Mouse (Mus musculus): ENCODE data around the gene Gabrb2. TPM values are rescaled to one million over a fixed set of nuclear protein-coding genes. Genes with fewer than 3 reads are reported as not detected.
A peak's percentile ranks its signal among the peaks of the same experiment; 100 is the strongest.

Gabrb2 gene
- polyA plus RNA-seq, 1 experiment from 2014 or later = 12.9 TPM

GRCm38 (mm10) chr11:42431495-42431894 is 11.9 kb downstream of the Gabrb2 start:
- Histone ChIP-seq H3K27ac (ENCODE audit: low read depth, low read length) (no peak overlapping the region), H3K36me3 (ENCODE audit: control insufficient read depth, insufficient read depth, low read length) (no peaks in the 10 kb centered on the region), H3K4me2 (ENCODE audit: low read length) (no peak overlapping the region), H3K9ac (ENCODE audit: low read length) (no peak overlapping the region), H3K4me3 (ENCODE audit: low read depth, low read length) (no peak overlapping the region), H3K4me1 (ENCODE audit: control insufficient read depth, insufficient read depth, low read length) (no peaks in the 10 kb centered on the region), H3K27me3 (replicated peaks; ENCODE audit: control insufficient read depth, insufficient read depth, low read length) (no peaks in the 10 kb centered on the region), H3K9me3 (replicated peaks; ENCODE audit: control insufficient read depth, low read length) (no peaks in the 10 kb centered on the region)
- ATAC-seq = no peak
- DNase-seq (ENCODE audit: low spot score) = no peak

DNA sequence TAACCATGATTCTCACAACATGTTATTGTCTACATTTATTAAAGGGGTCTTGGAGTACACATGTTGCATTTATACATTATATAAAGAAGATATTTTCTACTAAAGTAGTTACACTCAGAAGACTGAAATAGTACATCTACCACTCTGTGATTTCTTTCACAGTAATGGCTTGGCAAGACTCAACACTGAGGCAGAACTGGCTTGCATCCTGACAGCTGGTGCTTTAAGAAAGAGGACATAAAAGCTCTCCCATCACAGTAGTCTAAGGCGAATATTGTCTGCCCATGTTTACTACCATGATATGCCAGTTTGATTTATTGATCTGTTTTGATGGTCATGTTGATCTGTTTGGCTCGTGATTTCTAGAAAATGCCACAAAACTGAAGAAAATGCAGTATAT is 19.4 kb downstream of the Gabrb2 start:
- no peaks in the 10 kb centered on the region for H3K27me3 ChIP-seq (replicated peaks; ENCODE audit: control insufficient read depth, insufficient read depth, low read length)
- no peaks in the 10 kb centered on the region for H3K4me1 ChIP-seq (ENCODE audit: control insufficient read depth, insufficient read depth, low read length)
- no peak overlapping the region for H3K4me2 ChIP-seq (ENCODE audit: low read length)
- H3K27ac ChIP-seq (ENCODE audit: low read depth, low read length) = no peak overlapping the region
- no peak overlapping the region for H3K9ac ChIP-seq (ENCODE audit: low read length)
- no peaks in the 10 kb centered on the region for H3K36me3 ChIP-seq (ENCODE audit: control insufficient read depth, insufficient read depth, low read length)
- WGBS = 87% methylated on average over 2 of the region's 2 CpGs
- no peaks in the 10 kb centered on the region for H3K9me3 ChIP-seq (replicated peaks; ENCODE audit: control insufficient read depth, low read length)
- no peak overlapping the region for H3K4me3 ChIP-seq (ENCODE audit: low read depth, low read length)
- no peak for ATAC-seq
- no peak for DNase-seq (ENCODE audit: low spot score)

- ATAC-seq = no peak
- no peaks in the 10 kb centered on the region for H3K9me3 ChIP-seq (replicated peaks; ENCODE audit: control insufficient read depth, low read length)
Measured at GRCm38 (mm10) chr11:42443641-42444040, 24.1 kb downstream of the Gabrb2 start.

DNA sequence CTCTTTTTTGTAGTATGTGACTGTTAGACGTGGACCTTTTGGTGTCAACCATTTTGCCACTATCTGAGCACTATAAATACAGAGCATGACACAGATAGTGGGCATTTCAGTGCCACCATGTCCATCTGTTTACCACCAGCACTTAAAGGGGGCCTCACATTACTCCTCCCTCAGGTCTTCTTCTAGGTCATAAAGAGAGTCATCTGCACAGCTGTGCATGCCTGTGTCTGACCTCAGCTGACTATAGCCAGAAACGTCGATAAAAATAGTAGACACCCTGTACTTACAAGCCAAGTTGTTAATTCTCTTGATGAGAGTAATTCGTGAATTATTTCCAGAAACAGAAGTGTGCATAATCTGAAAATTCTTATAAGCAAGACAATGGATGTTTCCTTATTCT is 29.4 kb downstream of the Gabrb2 start:
- 89% methylated on average over 4 of the region's 4 CpGs for WGBS
- H3K9me3 ChIP-seq (replicated peaks; ENCODE audit: control insufficient read depth, low read length) = no peaks in the 10 kb centered on the region
- no peak for ATAC-seq
- no peaks in the 10 kb centered on the region for H3K27me3 ChIP-seq (replicated peaks; ENCODE audit: control insufficient read depth, insufficient read depth, low read length)
- no peaks in the 10 kb centered on the region for H3K36me3 ChIP-seq (ENCODE audit: control insufficient read depth, insufficient read depth, low read length)
- H3K4me2 ChIP-seq (ENCODE audit: low read length) = no peak overlapping the region
- no peak overlapping the region for H3K9ac ChIP-seq (ENCODE audit: low read length)
- no peak overlapping the region for H3K4me3 ChIP-seq (ENCODE audit: low read depth, low read length)
- no peak overlapping the region for H3K27ac ChIP-seq (ENCODE audit: low read depth, low read length)
- no peak for DNase-seq (ENCODE audit: low spot score)
- no peaks in the 10 kb centered on the region for H3K4me1 ChIP-seq (ENCODE audit: control insufficient read depth, insufficient read depth, low read length)

More at GRCm38 (mm10) chr11:42443641-42444040, 24.1 kb downstream of the Gabrb2 start:
- Histone ChIP-seq H3K27me3 (replicated peaks; ENCODE audit: control insufficient read depth, insufficient read depth, low read length) (no peaks in the 10 kb centered on the region), H3K4me1 (ENCODE audit: control insufficient read depth, insufficient read depth, low read length) (no peaks in the 10 kb centered on the region), H3K27ac (ENCODE audit: low read depth, low read length) (no peak overlapping the region), H3K36me3 (ENCODE audit: control insufficient read depth, insufficient read depth, low read length) (no peaks in the 10 kb centered on the region), H3K4me2 (ENCODE audit: low read length) (no peak overlapping the region), H3K9ac (ENCODE audit: low read length) (no peak overlapping the region), H3K4me3 (ENCODE audit: low read depth, low read length) (no peak overlapping the region)
- DNase-seq (ENCODE audit: low spot score) = no peak

GRCm38 (mm10) chr11:42464136-42464535 is 44.6 kb downstream of the Gabrb2 start:
- no peaks in the 10 kb centered on the region for H3K4me1 ChIP-seq (ENCODE audit: control insufficient read depth, insufficient read depth, low read length)
- ATAC-seq = no peak
- no peak overlapping the region for H3K9ac ChIP-seq (ENCODE audit: low read length)
- no peak overlapping the region for H3K4me3 ChIP-seq (ENCODE audit: low read depth, low read length)
- no peaks in the 10 kb centered on the region for H3K36me3 ChIP-seq (ENCODE audit: control insufficient read depth, insufficient read depth, low read length)
- DNase-seq (ENCODE audit: low spot score) = no peak
- H3K9me3 ChIP-seq (replicated peaks; ENCODE audit: control insufficient read depth, low read length) = no peaks in the 10 kb centered on the region
- H3K27ac ChIP-seq (ENCODE audit: low read depth, low read length) = no peak overlapping the region
- 91% methylated on average over 1 of the region's 1 CpGs for WGBS
- H3K4me2 ChIP-seq (ENCODE audit: low read length) = no peak overlapping the region
- no peaks in the 10 kb centered on the region for H3K27me3 ChIP-seq (replicated peaks; ENCODE audit: control insufficient read depth, insufficient read depth, low read length)

DNA sequence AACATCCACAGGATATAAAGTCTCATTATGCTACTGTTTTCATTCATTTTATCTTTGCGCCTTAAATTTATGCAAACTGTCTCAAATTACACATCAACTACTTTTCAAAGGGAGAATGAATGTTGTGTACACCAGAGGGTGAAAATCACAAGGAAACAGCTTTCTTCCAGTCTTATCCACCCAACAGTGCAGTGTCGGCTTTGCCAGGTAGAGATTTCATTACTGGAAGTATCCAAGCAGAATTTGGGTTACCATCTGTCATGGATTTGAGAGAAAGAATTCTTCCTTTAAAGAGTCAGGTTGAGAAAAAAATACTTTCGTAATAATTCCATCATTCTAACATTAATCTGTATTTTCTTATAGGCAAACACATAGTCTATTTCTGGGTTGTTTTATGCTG is 48.8 kb downstream of the Gabrb2 start:
- Histone ChIP-seq H3K4me3 (ENCODE audit: low read depth, low read length) (no peak overlapping the region), H3K27ac (ENCODE audit: low read depth, low read length) (no peak overlapping the region), H3K27me3 (replicated peaks; ENCODE audit: control insufficient read depth, insufficient read depth, low read length) (no peaks in the 10 kb centered on the region), H3K4me2 (ENCODE audit: low read length) (no peak overlapping the region), H3K36me3 (ENCODE audit: control insufficient read depth, insufficient read depth, low read length) (no peaks in the 10 kb centered on the region), H3K4me1 (ENCODE audit: control insufficient read depth, insufficient read depth, low read length) (no peaks in the 10 kb centered on the region), H3K9ac (ENCODE audit: low read length) (no peak overlapping the region), H3K9me3 (replicated peaks; ENCODE audit: control insufficient read depth, low read length) (no peaks in the 10 kb centered on the region)
- DNase-seq (ENCODE audit: low spot score) = no peak
- ATAC-seq = no peak
- WGBS = 80% methylated on average over 3 of the region's 3 CpGs

DNA sequence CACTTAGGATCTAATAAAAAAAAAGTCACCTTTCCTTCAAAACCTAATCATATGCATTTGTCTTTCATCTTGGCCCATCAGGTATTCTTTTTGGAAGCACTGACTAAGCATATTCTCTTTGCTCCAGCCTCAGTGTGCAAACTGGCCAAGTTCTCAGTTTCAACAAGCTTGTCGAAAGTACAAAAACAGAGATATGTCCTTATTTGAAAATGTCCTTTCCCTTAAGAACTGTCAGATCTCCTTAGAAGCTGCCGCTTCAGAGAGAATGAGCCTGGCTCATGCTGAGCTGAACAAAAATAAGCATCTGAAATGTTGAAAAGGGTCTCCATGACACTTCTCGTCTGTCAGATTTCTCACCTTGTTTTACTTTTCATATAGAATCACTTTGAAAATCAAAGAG is 55.0 kb downstream of the Gabrb2 start:
- 79% methylated on average over 3 of the region's 3 CpGs for WGBS
- H3K9me3 ChIP-seq (replicated peaks; ENCODE audit: control insufficient read depth, low read length) = no peaks in the 10 kb centered on the region
- DNase-seq (ENCODE audit: low spot score) = peak; percentile 0

GRCm38 (mm10) chr11:42487625-42488024 is 68.1 kb downstream of the Gabrb2 start:
- Histone ChIP-seq H3K27ac (ENCODE audit: low read depth, low read length) (no peak overlapping the region), H3K4me1 (ENCODE audit: control insufficient read depth, insufficient read depth, low read length) (no peaks in the 10 kb centered on the region), H3K4me3 (ENCODE audit: low read depth, low read length) (no peak overlapping the region), H3K36me3 (ENCODE audit: control insufficient read depth, insufficient read depth, low read length) (no peaks in the 10 kb centered on the region), H3K9me3 (replicated peaks; ENCODE audit: control insufficient read depth, low read length) (no peaks in the 10 kb centered on the region), H3K9ac (ENCODE audit: low read length) (no peak overlapping the region), H3K27me3 (replicated peaks; ENCODE audit: control insufficient read depth, insufficient read depth, low read length) (no peaks in the 10 kb centered on the region), H3K4me2 (ENCODE audit: low read length) (no peak overlapping the region)
- ATAC-seq = no peak
- no peak for DNase-seq (ENCODE audit: low spot score)

More for the DNA sequence above, 55.0 kb downstream of the Gabrb2 start:
- H3K36me3 ChIP-seq (ENCODE audit: control insufficient read depth, insufficient read depth, low read length) = no peaks in the 10 kb centered on the region
- no peak overlapping the region for H3K9ac ChIP-seq (ENCODE audit: low read length)
- H3K4me1 ChIP-seq (ENCODE audit: control insufficient read depth, insufficient read depth, low read length) = no peaks in the 10 kb centered on the region
- no peaks in the 10 kb centered on the region for H3K27me3 ChIP-seq (replicated peaks; ENCODE audit: control insufficient read depth, insufficient read depth, low read length)
- no peak overlapping the region for H3K4me3 ChIP-seq (ENCODE audit: low read depth, low read length)
- ATAC-seq = no peak
- H3K27ac ChIP-seq (ENCODE audit: low read depth, low read length) = no peak overlapping the region
- no peak overlapping the region for H3K4me2 ChIP-seq (ENCODE audit: low read length)

DNA sequence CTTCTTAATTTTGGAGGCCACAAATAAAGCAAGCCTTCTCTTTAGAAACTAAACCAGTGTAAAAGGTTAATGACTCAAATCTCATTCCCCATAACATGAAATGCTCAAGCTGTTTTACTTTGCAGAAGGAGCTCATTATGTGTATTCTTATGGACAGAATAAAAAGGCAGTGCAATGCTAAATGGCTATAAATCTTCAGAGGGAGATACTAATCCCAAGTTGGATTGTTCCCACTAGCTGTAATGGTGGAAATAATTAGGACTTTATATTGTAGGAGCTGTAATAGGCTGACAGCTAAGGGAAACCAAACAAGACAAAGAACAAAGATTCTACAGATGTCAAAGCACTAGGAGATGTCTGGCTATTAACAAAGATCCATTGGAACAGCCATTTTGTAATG is 81.6 kb downstream of the Gabrb2 start:
- no peaks in the 10 kb centered on the region for H3K9me3 ChIP-seq (replicated peaks; ENCODE audit: control insufficient read depth, low read length)
- H3K4me2 ChIP-seq (ENCODE audit: low read length) = no peak overlapping the region
- no peaks in the 10 kb centered on the region for H3K4me1 ChIP-seq (ENCODE audit: control insufficient read depth, insufficient read depth, low read length)
- H3K4me3 ChIP-seq (ENCODE audit: low read depth, low read length) = no peak overlapping the region
- no peaks in the 10 kb centered on the region for H3K36me3 ChIP-seq (ENCODE audit: control insufficient read depth, insufficient read depth, low read length)
- H3K9ac ChIP-seq (ENCODE audit: low read length) = no peak overlapping the region
- H3K27me3 ChIP-seq (replicated peaks; ENCODE audit: control insufficient read depth, insufficient read depth, low read length) = no peaks in the 10 kb centered on the region
- DNase-seq (ENCODE audit: low spot score) (peak; percentile 67), ATAC-seq (peak; percentile 85)
- no peak overlapping the region for H3K27ac ChIP-seq (ENCODE audit: low read depth, low read length)

GRCm38 (mm10) chr11:42505436-42505835 is 85.9 kb downstream of the Gabrb2 start:
- no peak for ATAC-seq
- H3K36me3 ChIP-seq (ENCODE audit: control insufficient read depth, insufficient read depth, low read length) = no peaks in the 10 kb centered on the region
- no peaks in the 10 kb centered on the region for H3K4me1 ChIP-seq (ENCODE audit: control insufficient read depth, insufficient read depth, low read length)
- no peak overlapping the region for H3K4me3 ChIP-seq (ENCODE audit: low read depth, low read length)
- WGBS = 77% methylated on average over 2 of the region's 2 CpGs
- H3K9ac ChIP-seq (ENCODE audit: low read length) = no peak overlapping the region
- no peak for DNase-seq (ENCODE audit: low spot score)
- H3K27me3 ChIP-seq (replicated peaks; ENCODE audit: control insufficient read depth, insufficient read depth, low read length) = no peaks in the 10 kb centered on the region
- H3K27ac ChIP-seq (ENCODE audit: low read depth, low read length) = no peak overlapping the region
- no peak overlapping the region for H3K4me2 ChIP-seq (ENCODE audit: low read length)
- no peaks in the 10 kb centered on the region for H3K9me3 ChIP-seq (replicated peaks; ENCODE audit: control insufficient read depth, low read length)

Data from forebrain, embryonic 14.5 days (tissue).